ENCODE assay signal across 14 mouse cellular contexts in the genomic region with DNA sequence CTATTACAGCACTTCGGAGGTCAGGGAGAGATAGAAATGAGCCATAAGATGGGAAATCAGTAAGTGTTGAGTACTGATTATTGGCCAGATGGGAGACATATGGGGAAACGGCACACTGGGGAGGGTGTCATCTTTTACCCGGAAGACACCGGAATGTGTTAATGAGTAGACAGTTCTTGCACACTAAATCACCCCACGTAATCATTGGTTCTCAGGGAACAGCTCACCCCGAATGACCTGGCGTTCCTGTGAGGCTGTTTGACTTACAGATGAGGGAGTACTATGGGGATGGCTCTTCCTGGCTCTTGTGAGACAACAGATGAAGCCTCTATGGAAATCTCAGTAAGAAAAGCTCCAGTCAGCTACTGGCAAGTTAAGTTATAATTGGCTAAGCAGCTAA.
A peak's percentile ranks its signal among the peaks of the same experiment; 100 is the strongest.
DNase-seq lines count a peak whose midpoint lies in the region; ATAC-seq and TF ChIP-seq lines count a peak whose summit lies in the region.
"Had no signal": no experiment of that assay in that cellular context is flagged by ENCODE, and none has a peak within 500 bp of the region (broad histone marks: within the 10 kb centered on the region; RNA-seq: fewer than 3 reads in every experiment).

No protein-coding gene starts in this region.

- no peak overlapping the region for H3K9ac ChIP-seq in midbrain, postnatal 0 days (replicated peaks; ENCODE audit: low read length, poor library complexity, severe bottlenecking)
- H3K9ac ChIP-seq: embryonic facial prominence, embryonic 12.5 days; intestine, embryonic 15.5 days; liver, embryonic 13.5 days; stomach, embryonic 15.5 days had no signal

- TF ChIP-seq CTCF in midbrain, postnatal 0 days (IDR thresholded peaks at IDR 0.05), result no peak

- no peaks in the 10 kb centered on the region for H3K9me3 ChIP-seq in midbrain, postnatal 0 days (ENCODE audit: low read length)
- H3K9me3 ChIP-seq in midbrain, embryonic 10.5 days (replicated peaks), result no peaks in the 10 kb centered on the region
- H3K9me3 ChIP-seq: embryonic facial prominence, embryonic 12.5 days; intestine, embryonic 15.5 days; liver, embryonic 13.5 days; stomach, embryonic 15.5 days had no signal

- intact Hi-C loops in left cerebral cortex, postnatal 4 days (cut with DNase I), result no loop called here

- ATAC-seq in midbrain, postnatal 0 days (ENCODE audit: low FRiP score), result no peak
- ATAC-seq: intestine, embryonic 15.5 days had no signal

- H3K36me3 ChIP-seq in midbrain, postnatal 0 days (ENCODE audit: insufficient read depth, low read length), result no peaks in the 10 kb centered on the region
- H3K36me3 ChIP-seq in midbrain, embryonic 10.5 days, result no peaks in the 10 kb centered on the region
- H3K36me3 ChIP-seq: embryonic facial prominence, embryonic 12.5 days; intestine, embryonic 15.5 days; liver, embryonic 13.5 days; stomach, embryonic 15.5 days had no signal

- no peaks in the 10 kb centered on the region for H3K4me1 ChIP-seq in midbrain, postnatal 0 days (ENCODE audit: insufficient read depth, low read length)
- H3K4me1 ChIP-seq in midbrain, embryonic 10.5 days, result no peaks in the 10 kb centered on the region
- H3K4me1 ChIP-seq: embryonic facial prominence, embryonic 12.5 days; stomach, embryonic 15.5 days had no signal

- H3K4me3 ChIP-seq in midbrain, postnatal 0 days (ENCODE audit: low read depth, low read length), result no peak overlapping the region
- H3K4me3 ChIP-seq in midbrain, embryonic 10.5 days, result no peak overlapping the region
- H3K4me3 ChIP-seq: embryonic facial prominence, embryonic 12.5 days; intestine, embryonic 15.5 days; liver, embryonic 13.5 days; stomach, embryonic 15.5 days had no signal

- peak; percentile 24 for DNase-seq in midbrain, postnatal 0 days (ENCODE audit: low spot score)
- DNase-seq in midbrain, embryonic 10.5 days (ENCODE audit: low spot score), result no peak
- DNase-seq in cerebellum, adult 9-11 months, result peak; percentile 10
- peak; percentile 43 to 73 for DNase-seq in layer of hippocampus, adult 18-20 months (ENCODE audit: low spot score in 2 of 2)
- peak; percentile 10 for DNase-seq in left cerebral cortex, postnatal 4 days
- no peak for DNase-seq in lung, postnatal 36 days
- DNase-seq in kidney, postnatal 10 days, result no peak
- no peak for DNase-seq in urinary bladder, postnatal 4 days (ENCODE audit: low spot score in 2 of 2)
- DNase-seq: heart, postnatal 10 days had no signal

- 81% methylated on average over 7 of the region's 7 CpGs for WGBS in midbrain, postnatal 0 days
- WGBS in midbrain, embryonic 10.5 days, result 84% methylated on average over 7 of the region's 7 CpGs

- no peak overlapping the region for H3K27ac ChIP-seq in midbrain, postnatal 0 days (ENCODE audit: low read depth, low read length)
- H3K27ac ChIP-seq in midbrain, embryonic 10.5 days (replicated peaks), result no peak overlapping the region
- H3K27ac ChIP-seq: embryonic facial prominence, embryonic 12.5 days; intestine, embryonic 15.5 days; liver, embryonic 13.5 days; macrophage; stomach, embryonic 15.5 days had no signal

- H3K4me2 ChIP-seq in midbrain, postnatal 0 days (ENCODE audit: low read depth, low read length, poor library complexity, severe bottlenecking), result no peak overlapping the region
- H3K4me2 ChIP-seq: embryonic facial prominence, embryonic 12.5 days; intestine, embryonic 15.5 days; liver, embryonic 13.5 days; stomach, embryonic 15.5 days had no signal

- H3K27me3 ChIP-seq in midbrain, postnatal 0 days (ENCODE audit: insufficient read depth, low read length), result no peaks in the 10 kb centered on the region
- no peaks in the 10 kb centered on the region for H3K27me3 ChIP-seq in midbrain, embryonic 10.5 days (ENCODE audit: low read depth, poor library complexity, severe bottlenecking)
- H3K27me3 ChIP-seq: embryonic facial prominence, embryonic 12.5 days; intestine, embryonic 15.5 days; liver, embryonic 13.5 days; stomach, embryonic 15.5 days had no signal

Comparison
In these comparisons a context has a peak if more than half of its experiments do, and no peak if none do; other contexts are left out.
1. DNase-seq: peak in midbrain, postnatal 0 days (single experiment), cerebellum, adult 9-11 months (single experiment), layer of hippocampus, adult 18-20 months (2 of 2) and left cerebral cortex, postnatal 4 days (single experiment); none in midbrain, embryonic 10.5 days (single experiment), lung, postnatal 36 days (single experiment), kidney, postnatal 10 days (single experiment) and urinary bladder, postnatal 4 days (0 of 2).